Mouse (Mus musculus): ENCODE results near the gene 2010111I01Rik. TPM values are rescaled to one million over a fixed set of nuclear protein-coding genes. Genes with fewer than 3 reads are reported as not detected.

Gene 2010111I01Rik
- 66.4 TPM for polyA plus RNA-seq (2014; fragmentation: Illumina TruSeq; extraction: RNeasy Lipid Tissue Mini Kit (QIAGEN cat#74804); ENCODE audit: low read depth, low replicate concordance)

GRCm38 (mm10) chr13:62964640-62965311 lies at the start of gene 2010111I01Rik:
Gene 2010111I01Rik, plus strand, starts transcription at chr13:62964893.

Other genes starting within 250 kb of the 2010111I01Rik start
- 42.5 TPM for gene Platr25, start 204.2 kb upstream of the 2010111I01Rik start, polyA plus RNA-seq (2014; fragmentation: Illumina TruSeq; extraction: RNeasy Lipid Tissue Mini Kit (QIAGEN cat#74804); ENCODE audit: low read depth, low replicate concordance)
- 13.2 TPM for gene Gm5141, start 179.1 kb upstream of the 2010111I01Rik start, polyA plus RNA-seq (2014; fragmentation: Illumina TruSeq; extraction: RNeasy Lipid Tissue Mini Kit (QIAGEN cat#74804); ENCODE audit: low read depth, low replicate concordance)
- 43.4 TPM for gene Fbp2, start 106.5 kb upstream of the 2010111I01Rik start, polyA plus RNA-seq (2014; fragmentation: Illumina TruSeq; extraction: RNeasy Lipid Tissue Mini Kit (QIAGEN cat#74804); ENCODE audit: low read depth, low replicate concordance)
- gene Fbp1, start 76.6 kb upstream of the 2010111I01Rik start, polyA plus RNA-seq (2014; fragmentation: Illumina TruSeq; extraction: RNeasy Lipid Tissue Mini Kit (QIAGEN cat#74804); ENCODE audit: low read depth, low replicate concordance): 0.69 TPM